Mouse (Mus musculus) liver, embryonic 16.5 days (tissue): ENCODE data around the gene Prss56. TPM values are rescaled to one million over a fixed set of nuclear protein-coding genes. Genes with fewer than 3 reads are reported as not detected.

Source experiments
- ATAC-seq: fragments of 200-750 bp; cut with Nextera tagmentation; 2 replicates; pipeline ENCODE4 v1.8.0; 2017; ENCODE audit warnings: low read depth, mild to moderate bottlenecking, moderate number of reproducible peaks, moderate library complexity
- H3K27ac ChIP-seq: fragments of 300-500 bp; sonication (generic); 2 replicates; pipeline ENCODE4 v1.5.1; 2014; ENCODE audit warnings: mild to moderate bottlenecking, low read length
- H3K27me3 ChIP-seq: fragments of 300-500 bp; sonication (generic); 2 replicates; pipeline ENCODE4 v1.6.1; 2014; ENCODE audit warnings: low read depth, low read length, mixed read lengths; ENCODE audit not compliant: control insufficient read depth, insufficient read depth
- H3K36me3 ChIP-seq: fragments of 300-500 bp; sonication (generic); 2 replicates; pipeline ENCODE4 v1.6.1; 2014; ENCODE audit warnings: mild to moderate bottlenecking; ENCODE audit not compliant: control insufficient read depth, insufficient read depth
- H3K4me1 ChIP-seq: fragments of 300-500 bp; sonication (generic); 2 replicates; pipeline ENCODE4 v1.6.1; 2014; ENCODE audit warnings: low read depth, low read length, mixed read lengths; ENCODE audit not compliant: control insufficient read depth
- H3K4me2 ChIP-seq: fragments of 300-500 bp; sonication (generic); 2 replicates; pipeline ENCODE4 v1.6.1; 2014; ENCODE audit warnings: low read depth, low read length, mixed read lengths
- H3K4me3 ChIP-seq: fragments of 300-500 bp; sonication (generic); 2 replicates; pipeline ENCODE4 v1.5.1; 2014; ENCODE audit warnings: low read depth, mild to moderate bottlenecking, low read length
- H3K9ac ChIP-seq: fragments of 300-500 bp; sonication (generic); 2 replicates; pipeline ENCODE4 v1.6.1; 2014; ENCODE audit warnings: low read depth, low read length
- H3K9me3 ChIP-seq: fragments of 300-500 bp; sonication (generic); replicated peaks from 2 replicates; pipeline ENCODE4 v1.6.1; 2016; ENCODE audit warnings: low read length; ENCODE audit not compliant: control insufficient read depth
- WGBS: fragments of 180-500 bp; shearing (Covaris S2); extraction: QIAGEN DNeasy Blood & Tissue Kit; methylation state at CpG from one replicate; pipeline ENCODE4 v1.1.7; 2014; ENCODE audit not compliant: insufficient replicate concordance; 5-methylcytosine and 5-hydroxymethylcytosine counted together
- polyA plus RNA-seq: library from polyadenylated mRNA; unstranded; fragments of >200 nt; fragmentation: Nextera tagmentation; extraction: Ambion mirVana; gene quantifications from 2 replicates; pipeline ENCODE4 v1.2.1, GENCODE M21; 2015

Gene Prss56
- polyA plus RNA-seq: not detected in 2 replicates

- WGBS: 49% methylated on average over 9 of the region's 9 CpGs
- Histone ChIP-seq H3K9me3 (no peaks in the 10 kb centered on the region), H3K4me1 (no peaks in the 10 kb centered on the region; the same call in 1 of the 2 replicates), H3K4me2 (no peak within 1 kb of the TSS), H3K27ac (no peak within 1 kb of the TSS), H3K9ac (no peak within 1 kb of the TSS), H3K27me3 (peaks cover 50% of the 10 kb centered on the region), H3K36me3 (no peaks in the 10 kb centered on the region), H3K4me3 (no peak within 1 kb of the TSS)
- ATAC-seq: no peak
Observed at GRCm38 (mm10) chr1:87183013-87183412, at the start of gene Prss56. Gene Prss56 (plus strand): TSS chr1:87183313.

GRCm38 (mm10) chr1:87141550-87141949 lies 41.6 kb upstream of the Prss56 start:
- Histone ChIP-seq H3K36me3 (no peaks in the 10 kb centered on the region), H3K9me3 (no peaks in the 10 kb centered on the region), H3K4me1 (no peaks in the 10 kb centered on the region), H3K27me3 (no peaks in the 10 kb centered on the region), H3K4me2 (no peak overlapping the region), H3K27ac (no peak overlapping the region), H3K4me3 (no peak overlapping the region), H3K9ac (no peak overlapping the region)
- ATAC-seq: no peak
- WGBS: 61% methylated on average over 4 of the region's 4 CpGs

DNA sequence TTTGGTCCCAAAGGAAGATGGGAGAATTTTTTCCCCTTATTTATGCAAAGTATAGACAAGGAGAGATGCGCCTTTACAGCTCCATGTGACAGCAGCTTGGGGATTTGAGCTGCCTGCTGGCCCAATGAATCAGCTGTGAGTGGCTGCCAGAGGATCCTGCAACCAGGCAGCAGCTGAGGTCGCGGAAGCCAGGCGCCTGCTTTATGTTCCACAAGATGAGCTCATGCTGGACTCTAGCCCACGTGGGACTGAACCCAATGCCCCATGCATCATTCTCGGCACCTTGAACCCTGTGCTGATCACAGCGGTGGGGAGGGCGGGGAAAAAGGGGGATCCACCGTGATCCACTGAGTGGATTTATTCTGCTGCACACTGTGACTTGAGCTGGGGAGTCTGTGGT lies 40.7 kb upstream of the Prss56 start:
- H3K4me1 ChIP-seq: no peaks in the 10 kb centered on the region
- WGBS: 65% methylated on average over 9 of the region's 9 CpGs
- H3K36me3 ChIP-seq: no peaks in the 10 kb centered on the region
- H3K9ac ChIP-seq: no peak overlapping the region
- H3K4me2 ChIP-seq: no peak overlapping the region
- H3K27ac ChIP-seq: no peak overlapping the region
- no peaks in the 10 kb centered on the region for H3K27me3 ChIP-seq
- H3K4me3 ChIP-seq: no peak overlapping the region
- no peak for ATAC-seq
- H3K9me3 ChIP-seq: no peaks in the 10 kb centered on the region

DNA sequence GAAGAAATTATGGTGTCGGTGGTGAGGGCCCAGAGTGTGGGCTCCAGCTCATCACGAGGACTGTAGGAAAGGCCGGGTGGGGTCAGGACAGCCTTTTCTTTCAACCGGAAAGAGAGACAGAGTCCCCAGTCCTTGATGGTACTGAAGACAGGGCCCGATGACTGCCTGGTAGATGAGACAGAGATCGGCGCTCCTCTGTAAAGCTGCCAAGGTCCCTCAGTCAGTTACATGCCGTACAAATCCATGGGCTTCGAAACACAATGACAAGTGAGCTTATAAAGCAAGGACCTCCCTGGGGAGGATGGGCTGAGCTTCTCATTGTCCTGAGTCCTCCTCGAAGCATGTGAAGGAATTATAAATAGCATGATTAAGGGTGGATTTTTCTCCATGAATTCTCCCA lies 40.0 kb upstream of the Prss56 start:
- no peaks in the 10 kb centered on the region for H3K27me3 ChIP-seq
- WGBS: 62% methylated on average over 10 of the region's 10 CpGs
- H3K9ac ChIP-seq: no peak overlapping the region
- H3K36me3 ChIP-seq: no peaks in the 10 kb centered on the region
- H3K4me1 ChIP-seq: no peaks in the 10 kb centered on the region
- H3K9me3 ChIP-seq: no peaks in the 10 kb centered on the region
- H3K4me3 ChIP-seq: no peak overlapping the region
- H3K4me2 ChIP-seq: no peak overlapping the region
- no peak overlapping the region for H3K27ac ChIP-seq
- no peak for ATAC-seq

DNA sequence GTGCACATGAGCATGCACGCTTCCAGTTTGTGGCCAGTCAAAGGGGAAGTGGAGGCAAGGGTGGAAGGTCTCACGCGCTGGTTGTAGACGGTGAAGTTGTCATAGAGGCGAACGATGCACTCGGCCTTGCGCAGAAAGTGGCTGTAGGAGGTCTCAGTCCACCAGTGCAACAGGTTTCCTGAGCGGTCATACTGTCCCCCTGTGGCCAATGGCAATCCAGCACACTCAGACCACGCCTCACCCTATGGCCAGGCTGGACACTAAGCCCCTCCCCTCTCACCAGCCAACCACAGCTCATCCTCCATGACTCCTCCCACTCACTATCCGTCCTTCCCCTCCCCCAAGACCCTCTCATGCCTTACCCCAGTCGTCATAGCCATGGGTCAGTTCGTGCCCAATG lies 33.7 kb upstream of the Prss56 start:
- no peak for ATAC-seq
- H3K4me1 ChIP-seq: no peaks in the 10 kb centered on the region
- H3K4me3 ChIP-seq: no peak overlapping the region
- H3K9ac ChIP-seq: no peak overlapping the region
- no peaks in the 10 kb centered on the region for H3K36me3 ChIP-seq
- no peak overlapping the region for H3K27ac ChIP-seq
- no peaks in the 10 kb centered on the region for H3K9me3 ChIP-seq
- 18% methylated on average over 13 of the region's 13 CpGs for WGBS
- H3K27me3 ChIP-seq: peaks cover 33% of the 10 kb centered on the region
- no peak overlapping the region for H3K4me2 ChIP-seq

- no peak for ATAC-seq
- H3K4me1 ChIP-seq: no peaks in the 10 kb centered on the region
- H3K4me2 ChIP-seq: no peak overlapping the region
- no peak overlapping the region for H3K9ac ChIP-seq
- no peaks in the 10 kb centered on the region for H3K9me3 ChIP-seq
- H3K27me3 ChIP-seq: peaks cover 51% of the 10 kb centered on the region
- H3K27ac ChIP-seq: no peak overlapping the region
- H3K36me3 ChIP-seq: no peaks in the 10 kb centered on the region
- 54% methylated on average over 6 of the region's 6 CpGs for WGBS
- no peak overlapping the region for H3K4me3 ChIP-seq
Observed at GRCm38 (mm10) chr1:87151286-87151685, 31.8 kb upstream of the Prss56 start.

- peak overlapping the region; percentile 13; the same call in 1 of the 2 replicates for H3K4me3 ChIP-seq
- peak overlapping the region; percentile 24; the same call in 1 of the 2 replicates for H3K4me2 ChIP-seq
- no peaks in the 10 kb centered on the region for H3K9me3 ChIP-seq
- H3K4me1 ChIP-seq: no peaks in the 10 kb centered on the region
- 1% methylated on average over 72 of the region's 72 CpGs for WGBS
- no peak overlapping the region for H3K9ac ChIP-seq
- no peaks in the 10 kb centered on the region for H3K36me3 ChIP-seq
- no peak for ATAC-seq
- no peak overlapping the region for H3K27ac ChIP-seq
- peaks cover 72% of the 10 kb centered on the region for H3K27me3 ChIP-seq
Observed at GRCm38 (mm10) chr1:87153776-87154500, 29.2 kb upstream of the Prss56 start.

DNA sequence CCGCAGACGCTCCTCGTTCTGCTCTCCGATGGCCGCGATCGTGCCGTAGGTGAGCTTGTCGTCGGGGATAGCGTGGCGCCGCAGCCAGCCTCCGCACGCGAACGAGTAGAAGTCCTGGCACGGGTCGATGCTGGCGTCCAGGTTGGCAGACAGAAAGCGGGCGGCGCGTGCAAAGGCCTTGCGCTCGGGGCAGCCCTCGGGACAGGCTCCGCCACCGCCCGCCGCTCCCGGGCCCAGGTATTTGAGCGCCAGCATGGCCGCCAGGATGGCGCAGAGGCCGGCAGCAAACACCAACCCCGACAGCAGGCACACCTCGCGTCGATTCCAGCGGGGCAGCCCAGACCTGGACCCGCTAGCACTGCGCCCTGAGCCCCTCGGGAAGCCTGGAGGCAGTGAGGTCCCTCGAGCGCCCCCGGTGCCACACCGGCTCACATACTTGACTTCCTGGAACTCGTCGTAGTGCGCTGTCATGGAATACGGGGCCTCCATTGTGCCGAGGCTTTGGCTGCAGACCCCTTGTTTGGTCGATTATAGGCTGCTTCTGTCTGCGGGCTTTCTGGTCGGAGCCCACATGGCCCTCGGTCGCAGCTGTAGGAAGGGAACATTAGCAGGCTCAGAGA lies 28.5 kb upstream of the Prss56 start:
- no peak for ATAC-seq
- H3K4me1 ChIP-seq: no peaks in the 10 kb centered on the region
- H3K4me3 ChIP-seq: peak overlapping the region; percentile 13; the same call in 1 of the 2 replicates
- 4% methylated on average over 58 of the region's 58 CpGs for WGBS
- H3K9ac ChIP-seq: no peak overlapping the region
- H3K36me3 ChIP-seq: no peaks in the 10 kb centered on the region
- H3K27ac ChIP-seq: no peak overlapping the region
- H3K4me2 ChIP-seq: peak overlapping the region; percentile 24; the same call in 1 of the 2 replicates
- H3K9me3 ChIP-seq: no peaks in the 10 kb centered on the region
- H3K27me3 ChIP-seq: peaks cover 72% of the 10 kb centered on the region

GRCm38 (mm10) chr1:87155531-87156198 lies 27.4 kb upstream of the Prss56 start:
- no peaks in the 10 kb centered on the region for H3K4me1 ChIP-seq
- no peaks in the 10 kb centered on the region for H3K36me3 ChIP-seq
- no peak overlapping the region for H3K4me2 ChIP-seq
- no peaks in the 10 kb centered on the region for H3K9me3 ChIP-seq
- H3K27ac ChIP-seq: no peak overlapping the region
- no peak overlapping the region for H3K9ac ChIP-seq
- peaks cover 72% of the 10 kb centered on the region for H3K27me3 ChIP-seq
- under 1% methylated on average over 43 of the region's 56 CpGs for WGBS
- ATAC-seq: no peak
- no peak overlapping the region for H3K4me3 ChIP-seq
